1 mouse cellular context compared by ENCODE assay signal in the genomic region with DNA sequence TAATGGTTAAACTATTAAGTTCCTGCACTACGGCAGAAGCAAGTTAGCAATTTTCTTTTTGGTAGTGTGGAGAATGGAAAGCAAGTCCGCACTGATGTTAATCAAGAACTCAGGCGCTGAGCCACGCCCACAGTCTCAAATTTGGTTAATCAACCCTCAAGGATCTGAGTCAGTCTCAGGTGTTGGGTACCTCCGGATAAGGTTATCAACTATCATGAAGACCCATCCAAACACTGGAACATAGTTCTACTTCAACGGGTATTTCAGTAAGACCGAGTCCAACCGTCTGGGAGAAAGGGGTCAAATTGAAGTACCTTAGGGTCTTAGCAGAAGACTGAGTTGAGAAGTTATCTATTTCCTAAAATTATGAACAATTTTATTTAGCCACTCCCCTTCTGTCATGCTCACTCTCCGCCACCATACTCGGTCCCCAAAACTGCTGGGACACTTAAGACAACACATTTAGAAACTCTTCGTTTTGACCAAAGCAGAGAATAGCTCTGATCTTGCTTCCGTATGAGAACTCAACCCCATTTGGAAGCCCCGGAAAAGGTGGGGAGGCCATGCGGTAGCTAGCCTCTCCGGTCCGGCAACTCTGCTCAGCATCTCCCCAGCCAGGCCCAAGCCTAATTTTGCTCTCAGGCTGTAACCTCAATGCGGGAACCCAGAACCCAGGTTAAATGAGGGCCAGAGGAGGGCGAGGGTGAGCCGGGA.
TF ChIP-seq lines count a peak whose summit lies in the region.

No protein-coding gene starts in this region.

TF ChIP-seq in CH12.LX, 34 proteins besides CTCF, POLR2A, EP300 and RAD21:
- TF ChIP-seq NELFE (IDR thresholded peaks at IDR 0.05; ENCODE audit: low read depth, low read length) (no peak), UBTF (IDR thresholded peaks at IDR 0.05; ENCODE audit: low read depth, low read length) (no peak; the same call in 1 of the 2 replicates), RCOR1 (conservative IDR thresholded peaks at IDR 0.05; ENCODE audit: low read depth, low read length) (no peak), USF2 (conservative IDR thresholded peaks at IDR 0.05; ENCODE audit: low read depth, low read length) (no peak), ZNF384 (IDR thresholded peaks at IDR 0.05; ENCODE audit: low read depth, low read length) (no peak), ZC3H11A (IDR thresholded peaks at IDR 0.05; ENCODE audit: low read depth, low read length) (no peak), KAT2A (IDR thresholded peaks at IDR 0.05; ENCODE audit: insufficient replicate concordance, low read length) (no peak), MXI1 (IDR thresholded peaks at IDR 0.05; ENCODE audit: low read depth, low read length) (peak; percentile 85; the same call in 1 of the 2 replicates), CHD1 (IDR thresholded peaks at IDR 0.05; ENCODE audit: low read depth, low read length) (no peak; the same call in 1 of the 2 replicates), ETS1 (conservative IDR thresholded peaks at IDR 0.05; ENCODE audit: low read depth, low read length) (no peak), JUND (conservative IDR thresholded peaks at IDR 0.05; ENCODE audit: low read depth, low read length) (no peak), CHD2 (IDR thresholded peaks at IDR 0.05; ENCODE audit: low read length) (no peak), MAZ (IDR thresholded peaks at IDR 0.05; ENCODE audit: low read depth, low read length) (no peak), GABPA (IDR thresholded peaks at IDR 0.05; ENCODE audit: insufficient replicate concordance, low read depth, low read length) (no peak), IRF4 (IDR thresholded peaks at IDR 0.05; ENCODE audit: low read depth, low read length) (no peak), USF1 (IDR thresholded peaks at IDR 0.05; ENCODE audit: low read depth, low read length) (no peak), SMC3 (IDR thresholded peaks at IDR 0.05; ENCODE audit: low read depth, low read length) (no peak), MYC (IDR thresholded peaks at IDR 0.05; ENCODE audit: low read depth, low read length) (0 out of 2 replicates have a peak, but pooled peaks have one; percentile 31), JUN (IDR thresholded peaks at IDR 0.05; ENCODE audit: insufficient read depth, low read depth, low read length) (no peak), ELF1 (IDR thresholded peaks at IDR 0.05; ENCODE audit: low read depth, low read length) (no peak), BHLHE40 (IDR thresholded peaks at IDR 0.05; ENCODE audit: low read depth, low read length) (no peak), POLR2AphosphoS2 (IDR thresholded peaks at IDR 0.05; ENCODE audit: low read depth, low read length) (no peak), NRF1 (IDR thresholded peaks at IDR 0.05; ENCODE audit: low read depth, low read length) (no peak), TCF12 (IDR thresholded peaks at IDR 0.05; ENCODE audit: low read depth, low read length) (no peak), HCFC1 (IDR thresholded peaks at IDR 0.05; ENCODE audit: low read depth, low read length) (no peak), MEF2A (IDR thresholded peaks at IDR 0.05; ENCODE audit: borderline replicate concordance, low read depth, low read length) (no peak), MAX (IDR thresholded peaks at IDR 0.05; ENCODE audit: low read length) (peak; percentile 21), SIN3A (IDR thresholded peaks at IDR 0.05; ENCODE audit: low read length) (0 out of 2 replicates have a peak, but pooled peaks have one; percentile 43), PAX5 (IDR thresholded peaks at IDR 0.05; ENCODE audit: low read length) (no peak), TBP (conservative IDR thresholded peaks at IDR 0.05; ENCODE audit: low read depth, low read length) (peak; percentile 55; the same call in 1 of the 2 replicates), MAFK (IDR thresholded peaks at IDR 0.05; ENCODE audit: insufficient replicate concordance, low read length) (no peak), ZKSCAN1 (IDR thresholded peaks at IDR 0.05; ENCODE audit: borderline replicate concordance, low read depth, low read length) (no peak)
